Mouse (Mus musculus) small intestine, adult 2 months (tissue): ENCODE results near the gene Rmi1.
"Not testable (repeated sequence)": the region's sequence is repeated elsewhere in the genome, so short reads cannot be mapped to it uniquely, and the experiment has no call there.

Source experiments
- CTCF ChIP-seq: fragments of 200-500 bp; IDR thresholded peaks from 2 replicates; pipeline ENCODE4 v1.5.1; 2012; ENCODE audit warnings: low read depth, mild to moderate bottlenecking, control low read depth, inconsistent platforms, low read length, moderate library complexity, mixed read lengths; ENCODE audit not compliant: insufficient replicate concordance, insufficient read length; ENCODE audit errors: extremely low read depth
- POLR2A ChIP-seq: fragments of 200-500 bp; IDR thresholded peaks from 2 replicates; pipeline ENCODE4 v1.6.1; 2012; ENCODE audit warnings: low read depth, mild to moderate bottlenecking, control low read depth, inconsistent platforms, low read length, moderate library complexity

DNA sequence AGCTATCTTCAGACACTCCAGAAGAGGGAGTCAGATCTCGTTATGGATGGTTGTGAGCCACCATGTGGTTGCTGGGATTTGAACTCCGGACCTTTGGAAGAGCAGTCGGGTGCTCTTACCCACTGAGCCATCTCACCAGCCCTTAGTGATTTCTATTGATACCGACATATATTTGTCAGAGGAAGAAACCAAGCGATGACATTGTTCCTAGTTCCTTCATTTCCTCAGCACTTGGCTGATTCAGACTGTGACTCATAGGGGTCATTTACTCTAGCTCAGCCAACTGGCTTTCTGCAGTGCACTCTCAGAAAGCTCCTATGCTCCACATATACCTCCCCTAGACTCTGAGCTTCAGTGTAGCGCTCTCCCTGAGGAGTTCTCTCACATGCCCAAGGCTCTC, 56.8 kb downstream of the Rmi1 start:
- TF ChIP-seq CTCF, POLR2A: not testable (repeated sequence)
